Mouse (Mus musculus) CH12.LX (cell line): ENCODE results near the gene Gins1.
"Not testable (repeated sequence)": the region's sequence is repeated elsewhere in the genome, so short reads cannot be mapped to it uniquely, and the experiment has no call there.

Experiments used
- CHD1 ChIP-seq: IDR thresholded peaks from 2 replicates; pipeline ENCODE4 v1.6.1; 2012; ENCODE audit warnings: low read depth, low read length, improper control_type of control experiment, inconsistent platforms
- E2F4 ChIP-seq: IDR thresholded peaks from 2 replicates; pipeline ENCODE4 v1.6.1; 2011; ENCODE audit warnings: low read depth, low read length, improper control_type of control experiment; ENCODE audit not compliant: insufficient replicate concordance
- POLR2A ChIP-seq: IDR thresholded peaks from 2 replicates; pipeline ENCODE4 v1.6.1; 2011; ENCODE audit warnings: low read depth, mild to moderate bottlenecking, improper control_type of control experiment, low read length

DNA sequence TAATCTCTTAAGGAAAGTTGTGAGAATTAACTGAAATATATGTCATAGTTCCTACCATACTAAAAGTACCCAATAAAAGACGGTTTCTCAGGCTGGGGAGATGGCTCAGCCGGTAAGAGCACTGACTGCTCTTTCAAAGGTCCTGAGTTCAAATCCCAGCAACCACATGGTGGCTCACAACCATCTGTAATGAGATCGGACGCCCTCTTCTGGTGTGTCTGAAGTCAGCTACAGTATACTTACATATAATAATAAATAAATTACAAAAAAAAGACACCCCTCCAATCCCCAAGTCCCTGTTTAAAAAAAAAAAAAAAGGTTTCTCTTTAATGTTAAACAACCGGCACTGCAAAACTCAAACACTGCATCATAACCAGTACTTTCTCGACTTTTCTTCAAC lies 3.7 kb downstream of the Gins1 start:
- not testable (repeated sequence) for TF ChIP-seq E2F4, POLR2A, CHD1
